Mouse (Mus musculus): ENCODE data around the gene Dip2b. TPM values are rescaled to one million over a fixed set of nuclear protein-coding genes. Genes with fewer than 3 reads are reported as not detected.

Gene Dip2b
- polyA plus RNA-seq, 1 experiment from 2014 or later: 21.1 TPM

GRCm38 (mm10) chr15:100091818-100092217 is 53.4 kb downstream of the Dip2b start:
- no peak for ATAC-seq

GRCm38 (mm10) chr15:100092258-100092657 is 53.8 kb downstream of the Dip2b start:
- H3K36me3 ChIP-seq (ENCODE audit: control insufficient read depth, insufficient read depth): no peaks in the 10 kb centered on the region
- H3K4me3 ChIP-seq (replicated peaks; ENCODE audit: low read length): no peak overlapping the region
- 73% methylated on average over 16 of the region's 16 CpGs for WGBS
- no peaks in the 10 kb centered on the region for H3K9me3 ChIP-seq (ENCODE audit: control insufficient read depth, low read length)
- H3K27me3 ChIP-seq (replicated peaks; ENCODE audit: control insufficient read depth, insufficient read depth, low read length): no peaks in the 10 kb centered on the region
- H3K4me2 ChIP-seq (ENCODE audit: low read length): no peak overlapping the region
- H3K9ac ChIP-seq (replicated peaks; ENCODE audit: low read depth, low read length): no peak overlapping the region
- no peak for ATAC-seq
- H3K4me1 ChIP-seq (replicated peaks; ENCODE audit: control insufficient read depth, insufficient read depth, low read length): peaks cover 16% of the 10 kb centered on the region
- H3K27ac ChIP-seq (ENCODE audit: low read length): no peak overlapping the region

More at GRCm38 (mm10) chr15:100091818-100092217, 53.4 kb downstream of the Dip2b start:
- Histone ChIP-seq H3K27ac (ENCODE audit: low read length) (no peak overlapping the region), H3K9ac (replicated peaks; ENCODE audit: low read depth, low read length) (no peak overlapping the region), H3K9me3 (ENCODE audit: control insufficient read depth, low read length) (no peaks in the 10 kb centered on the region), H3K27me3 (replicated peaks; ENCODE audit: control insufficient read depth, insufficient read depth, low read length) (no peaks in the 10 kb centered on the region), H3K4me3 (replicated peaks; ENCODE audit: low read length) (no peak overlapping the region), H3K4me1 (replicated peaks; ENCODE audit: control insufficient read depth, insufficient read depth, low read length) (peaks cover 16% of the 10 kb centered on the region), H3K4me2 (ENCODE audit: low read length) (no peak overlapping the region), H3K36me3 (ENCODE audit: control insufficient read depth, insufficient read depth) (no peaks in the 10 kb centered on the region)
- WGBS: 66% methylated on average over 8 of the region's 8 CpGs

DNA sequence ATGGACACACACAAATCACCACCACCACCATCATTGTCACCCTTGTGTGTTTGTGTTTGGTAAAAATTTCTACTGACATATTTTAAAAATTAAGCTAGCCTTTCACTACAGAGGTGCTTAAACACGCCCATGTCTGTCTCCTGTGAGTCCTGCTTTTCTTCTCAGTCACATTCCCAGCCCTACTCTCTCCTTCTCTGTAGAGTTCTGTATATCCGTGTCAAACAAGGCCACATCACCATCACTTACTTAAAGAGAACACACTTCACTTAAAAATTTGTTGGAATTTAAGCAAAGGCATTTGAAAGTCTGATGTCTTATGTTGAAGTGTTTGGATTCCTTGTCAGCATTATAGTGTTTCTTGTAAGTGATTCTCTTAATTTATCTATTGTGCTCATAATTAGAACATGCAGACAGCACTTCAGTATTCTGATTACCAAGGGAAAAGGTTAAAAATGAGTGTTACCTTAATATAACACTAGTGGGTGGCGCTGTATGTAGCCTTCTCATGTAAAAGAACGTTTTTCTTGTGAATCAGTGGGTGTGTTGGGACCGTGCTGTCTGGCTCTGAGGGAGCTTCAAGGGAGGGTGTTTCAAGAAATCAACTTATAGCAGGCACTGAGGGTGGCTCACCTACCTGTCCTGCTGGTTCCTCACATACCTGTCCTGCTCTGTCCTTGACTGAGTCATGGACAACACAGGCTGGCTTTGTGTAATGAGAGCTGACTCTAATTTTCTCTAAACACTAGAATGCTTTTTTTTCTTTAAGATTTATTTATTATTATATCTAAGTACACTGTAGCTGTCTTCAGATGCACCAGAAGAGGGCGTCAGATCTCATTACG is 58.3 kb downstream of the Dip2b start:
- no peaks in the 10 kb centered on the region for H3K27me3 ChIP-seq (replicated peaks; ENCODE audit: control insufficient read depth, insufficient read depth, low read length)
- ATAC-seq: no peak
- WGBS: 86% methylated on average over 7 of the region's 7 CpGs
- H3K27ac ChIP-seq (ENCODE audit: low read length): no peak overlapping the region
- no peaks in the 10 kb centered on the region for H3K36me3 ChIP-seq (ENCODE audit: control insufficient read depth, insufficient read depth)
- H3K4me2 ChIP-seq (ENCODE audit: low read length): no peak overlapping the region
- peaks cover 17% of the 10 kb centered on the region for H3K4me1 ChIP-seq (replicated peaks; ENCODE audit: control insufficient read depth, insufficient read depth, low read length)
- no peaks in the 10 kb centered on the region for H3K9me3 ChIP-seq (ENCODE audit: control insufficient read depth, low read length)
- H3K9ac ChIP-seq (replicated peaks; ENCODE audit: low read depth, low read length): no peak overlapping the region
- H3K4me3 ChIP-seq (replicated peaks; ENCODE audit: low read length): no peak overlapping the region

DNA sequence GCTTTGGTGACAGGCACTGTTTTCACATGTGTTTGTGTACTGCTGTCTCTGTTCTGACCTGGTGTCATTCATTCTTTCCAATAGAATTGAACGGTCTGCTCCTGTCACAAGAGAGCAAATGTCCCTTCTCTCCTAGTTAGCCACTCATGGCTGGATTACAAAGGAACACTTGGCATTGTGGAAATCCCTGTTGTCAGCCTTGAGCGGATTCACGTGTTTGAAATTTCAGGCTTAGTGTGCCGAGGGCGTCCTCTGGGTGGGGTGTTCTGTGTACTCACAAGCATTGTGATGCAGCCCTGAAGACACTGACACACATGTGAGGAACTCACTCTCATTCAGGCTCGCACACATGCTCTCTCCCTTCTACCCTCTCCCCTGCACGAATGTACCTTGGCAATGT is 61.9 kb downstream of the Dip2b start:
- Histone ChIP-seq H3K4me3 (replicated peaks; ENCODE audit: low read length) (no peak overlapping the region), H3K9ac (replicated peaks; ENCODE audit: low read depth, low read length) (no peak overlapping the region), H3K4me2 (ENCODE audit: low read length) (no peak overlapping the region), H3K4me1 (replicated peaks; ENCODE audit: control insufficient read depth, insufficient read depth, low read length) (peaks cover 7% of the 10 kb centered on the region), H3K9me3 (ENCODE audit: control insufficient read depth, low read length) (no peaks in the 10 kb centered on the region), H3K27ac (ENCODE audit: low read length) (no peak overlapping the region), H3K27me3 (replicated peaks; ENCODE audit: control insufficient read depth, insufficient read depth, low read length) (no peaks in the 10 kb centered on the region), H3K36me3 (ENCODE audit: control insufficient read depth, insufficient read depth) (no peaks in the 10 kb centered on the region)
- 32% methylated on average over 7 of the region's 7 CpGs for WGBS
- no peak for ATAC-seq

- no peak for ATAC-seq
These were observed 62.7 kb downstream of the Dip2b start for GRCm38 (mm10) chr15:100101206-100101605.

DNA sequence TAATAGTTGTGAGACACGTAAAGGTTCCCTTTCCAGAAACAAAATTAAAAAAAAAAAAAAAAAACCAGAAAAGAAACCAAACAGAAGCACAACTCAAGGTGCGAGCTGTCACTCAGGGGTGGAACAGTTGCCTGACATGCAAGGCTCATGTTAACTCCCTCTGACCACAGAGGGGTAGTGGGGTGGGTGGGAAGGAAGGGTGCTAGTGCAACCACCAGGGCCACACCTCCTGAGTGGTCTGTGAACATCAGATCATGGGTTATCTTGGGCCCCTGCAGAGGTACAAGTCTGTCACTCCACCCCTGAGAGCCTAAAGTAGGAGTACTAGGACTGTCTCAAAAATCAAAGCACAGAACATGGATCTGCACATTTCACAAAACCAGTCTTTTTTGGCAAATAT is 65.7 kb downstream of the Dip2b start:
- Histone ChIP-seq H3K36me3 (ENCODE audit: control insufficient read depth, insufficient read depth) (no peaks in the 10 kb centered on the region), H3K27me3 (replicated peaks; ENCODE audit: control insufficient read depth, insufficient read depth, low read length) (no peaks in the 10 kb centered on the region), H3K9ac (replicated peaks; ENCODE audit: low read depth, low read length) (no peak overlapping the region), H3K9me3 (ENCODE audit: control insufficient read depth, low read length) (no peaks in the 10 kb centered on the region), H3K27ac (ENCODE audit: low read length) (no peak overlapping the region), H3K4me3 (replicated peaks; ENCODE audit: low read length) (no peak overlapping the region), H3K4me1 (replicated peaks; ENCODE audit: control insufficient read depth, insufficient read depth, low read length) (peaks cover 14% of the 10 kb centered on the region), H3K4me2 (ENCODE audit: low read length) (no peak overlapping the region)
- no peak for ATAC-seq
- 88% methylated on average over 2 of the region's 2 CpGs for WGBS

More at GRCm38 (mm10) chr15:100101206-100101605, 62.7 kb downstream of the Dip2b start:
- no peak overlapping the region for H3K4me2 ChIP-seq (ENCODE audit: low read length)
- H3K9ac ChIP-seq (replicated peaks; ENCODE audit: low read depth, low read length): no peak overlapping the region
- H3K36me3 ChIP-seq (ENCODE audit: control insufficient read depth, insufficient read depth): no peaks in the 10 kb centered on the region
- no peaks in the 10 kb centered on the region for H3K27me3 ChIP-seq (replicated peaks; ENCODE audit: control insufficient read depth, insufficient read depth, low read length)
- no peak overlapping the region for H3K4me3 ChIP-seq (replicated peaks; ENCODE audit: low read length)
- H3K9me3 ChIP-seq (ENCODE audit: control insufficient read depth, low read length): no peaks in the 10 kb centered on the region
- H3K27ac ChIP-seq (ENCODE audit: low read length): no peak overlapping the region
- H3K4me1 ChIP-seq (replicated peaks; ENCODE audit: control insufficient read depth, insufficient read depth, low read length): peaks cover 7% of the 10 kb centered on the region

DNA sequence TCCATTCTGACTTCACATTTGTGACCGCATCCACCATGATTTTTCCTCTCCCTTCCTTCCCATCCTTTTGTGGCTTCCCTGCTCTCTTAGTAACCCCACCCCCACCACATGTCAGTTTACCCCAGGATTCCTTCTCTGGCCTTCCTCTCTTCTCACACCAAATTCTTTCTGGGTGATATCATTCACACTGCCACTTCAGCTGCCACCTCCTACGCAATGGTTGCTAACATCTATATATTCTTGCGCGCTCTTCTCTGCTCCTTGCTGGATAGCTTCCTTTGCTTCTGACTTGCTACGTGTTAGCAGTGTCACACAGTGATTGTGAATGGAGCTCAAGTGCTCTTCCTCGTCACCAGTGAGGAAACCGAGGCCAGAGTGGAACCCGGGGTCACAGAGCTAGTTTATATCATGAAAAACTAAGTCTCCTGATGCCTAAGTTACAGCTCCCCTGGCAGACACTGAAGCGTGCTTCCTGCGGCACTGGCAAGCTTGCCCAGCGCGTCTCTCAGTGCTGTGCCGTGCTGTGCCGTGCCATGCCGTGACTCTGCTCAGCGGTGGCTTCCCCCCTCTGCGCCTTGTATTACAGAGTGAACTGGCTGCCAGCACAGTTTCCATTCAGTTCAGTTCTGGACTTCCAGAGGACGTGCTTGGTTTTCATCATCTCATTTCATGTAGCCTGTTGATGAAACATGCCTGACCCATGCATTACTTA is 69.8 kb downstream of the Dip2b start:
- no peak for ATAC-seq
- H3K27ac ChIP-seq (ENCODE audit: low read length): no peak overlapping the region
- H3K9ac ChIP-seq (replicated peaks; ENCODE audit: low read depth, low read length): no peak overlapping the region
- H3K4me3 ChIP-seq (replicated peaks; ENCODE audit: low read length): no peak overlapping the region
- no peaks in the 10 kb centered on the region for H3K27me3 ChIP-seq (replicated peaks; ENCODE audit: control insufficient read depth, insufficient read depth, low read length)
- no peaks in the 10 kb centered on the region for H3K36me3 ChIP-seq (ENCODE audit: control insufficient read depth, insufficient read depth)
- no peaks in the 10 kb centered on the region for H3K9me3 ChIP-seq (ENCODE audit: control insufficient read depth, low read length)
- WGBS: 82% methylated on average over 18 of the region's 18 CpGs
- peaks cover 14% of the 10 kb centered on the region for H3K4me1 ChIP-seq (replicated peaks; ENCODE audit: control insufficient read depth, insufficient read depth, low read length)
- H3K4me2 ChIP-seq (ENCODE audit: low read length): no peak overlapping the region

DNA sequence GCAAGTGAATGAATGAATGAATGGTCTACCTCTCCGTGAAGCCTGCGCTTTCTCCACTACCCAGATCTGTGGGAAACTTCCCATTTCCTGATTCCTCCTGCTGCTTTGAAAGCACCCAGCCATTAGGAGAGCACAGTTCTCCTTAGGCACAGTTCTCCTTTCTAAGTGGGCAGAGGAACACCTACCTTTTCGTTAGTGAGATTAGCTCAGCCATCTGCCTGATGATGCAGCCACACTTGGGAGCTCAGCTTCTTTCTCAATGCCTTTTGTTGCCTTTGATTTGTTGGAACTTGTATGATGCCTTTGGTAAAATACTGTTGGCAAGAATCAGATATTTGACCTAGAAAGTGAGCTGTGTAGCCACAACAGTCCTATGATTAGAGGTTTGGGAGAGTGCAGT is 71.5 kb downstream of the Dip2b start:
- no peak overlapping the region for H3K9ac ChIP-seq (replicated peaks; ENCODE audit: low read depth, low read length)
- ATAC-seq: no peak

GRCm38 (mm10) chr15:100111891-100112290 is 73.4 kb downstream of the Dip2b start:
- Histone ChIP-seq H3K4me3 (replicated peaks; ENCODE audit: low read length) (no peak overlapping the region), H3K27me3 (replicated peaks; ENCODE audit: control insufficient read depth, insufficient read depth, low read length) (no peaks in the 10 kb centered on the region), H3K9ac (replicated peaks; ENCODE audit: low read depth, low read length) (no peak overlapping the region), H3K9me3 (ENCODE audit: control insufficient read depth, low read length) (no peaks in the 10 kb centered on the region), H3K4me1 (replicated peaks; ENCODE audit: control insufficient read depth, insufficient read depth, low read length) (peaks cover 17% of the 10 kb centered on the region), H3K36me3 (ENCODE audit: control insufficient read depth, insufficient read depth) (no peaks in the 10 kb centered on the region), H3K27ac (ENCODE audit: low read length) (no peak overlapping the region), H3K4me2 (ENCODE audit: low read length) (no peak overlapping the region)
- WGBS: 79% methylated on average over 9 of the region's 9 CpGs
- no peak for ATAC-seq

More for the DNA sequence above, 71.5 kb downstream of the Dip2b start:
- Histone ChIP-seq H3K4me2 (ENCODE audit: low read length) (no peak overlapping the region), H3K27me3 (replicated peaks; ENCODE audit: control insufficient read depth, insufficient read depth, low read length) (no peaks in the 10 kb centered on the region), H3K27ac (ENCODE audit: low read length) (no peak overlapping the region), H3K4me3 (replicated peaks; ENCODE audit: low read length) (no peak overlapping the region), H3K4me1 (replicated peaks; ENCODE audit: control insufficient read depth, insufficient read depth, low read length) (peaks cover 17% of the 10 kb centered on the region), H3K9me3 (ENCODE audit: control insufficient read depth, low read length) (no peaks in the 10 kb centered on the region), H3K36me3 (ENCODE audit: control insufficient read depth, insufficient read depth) (no peaks in the 10 kb centered on the region)
- WGBS: 57% methylated on average over 3 of the region's 3 CpGs

Data from forebrain, embryonic 16.5 days (tissue).